Mouse (Mus musculus): ENCODE results near the gene Smc6. TPM values are rescaled to one million over a fixed set of nuclear protein-coding genes. Genes with fewer than 3 reads are reported as not detected.
A peak's percentile ranks its signal among the peaks of the same experiment; 100 is the strongest.

Gene Smc6
- polyA plus RNA-seq, 1 experiment from 2014 or later: 106 TPM

- H3K9ac ChIP-seq (ENCODE audit: low read length): no peak overlapping the region
- no peaks in the 10 kb centered on the region for H3K4me1 ChIP-seq (ENCODE audit: control insufficient read depth in 2 of 2, insufficient read depth in 2 of 2, low read length in 2 of 2)
- no peak overlapping the region for H3K4me3 ChIP-seq (ENCODE audit: control insufficient read depth in 1 of 2, insufficient read depth in 1 of 2, low read depth in 1 of 2, low read length in 2 of 2)
- no peak overlapping the region for H3K4me2 ChIP-seq (ENCODE audit: low read length)
- no peaks in the 10 kb centered on the region for H3K27me3 ChIP-seq (ENCODE audit: control insufficient read depth, insufficient read depth, low read length)
- no peaks in the 10 kb centered on the region for H3K36me3 ChIP-seq (ENCODE audit: control insufficient read depth, insufficient read depth, low read length)
- H3K9me3 ChIP-seq (ENCODE audit: control insufficient read depth, low read length): no peaks in the 10 kb centered on the region
- 53% methylated on average over 6 of the region's 6 CpGs for WGBS
- H3K27ac ChIP-seq (replicated peaks in 1 of 2; ENCODE audit: control insufficient read depth in 1 of 2, insufficient read depth in 1 of 2, low read depth in 2 of 2, low read length in 2 of 2): no peak overlapping the region
- ATAC-seq (ENCODE audit: insufficient number of reproducible peaks, insufficient read depth, low FRiP score, low read depth): no peak
Measured at GRCm38 (mm10) chr12:11364870-11365269, 99.2 kb downstream of the Smc6 start.

- Histone ChIP-seq H3K9ac (ENCODE audit: low read length) (no peak overlapping the region), H3K27me3 (ENCODE audit: control insufficient read depth, insufficient read depth, low read length) (no peaks in the 10 kb centered on the region), H3K4me2 (ENCODE audit: low read length) (no peak overlapping the region), H3K9me3 (ENCODE audit: control insufficient read depth, low read length) (no peaks in the 10 kb centered on the region), H3K4me3 (ENCODE audit: control insufficient read depth in 1 of 2, insufficient read depth in 1 of 2, low read depth in 1 of 2, low read length in 2 of 2) (no peak overlapping the region), H3K27ac (replicated peaks in 1 of 2; ENCODE audit: control insufficient read depth in 1 of 2, insufficient read depth in 1 of 2, low read depth in 2 of 2, low read length in 2 of 2) (no peak overlapping the region), H3K36me3 (ENCODE audit: control insufficient read depth, insufficient read depth, low read length) (no peaks in the 10 kb centered on the region), H3K4me1 (ENCODE audit: control insufficient read depth in 2 of 2, insufficient read depth in 2 of 2, low read length in 2 of 2) (no peaks in the 10 kb centered on the region)
- WGBS: 9% methylated on average over 3 of the region's 3 CpGs
- peak; percentile 61; the same call in 1 of the 2 replicates for ATAC-seq (ENCODE audit: insufficient number of reproducible peaks, insufficient read depth, low FRiP score, low read depth)
Measured at GRCm38 (mm10) chr12:11367099-11367765, 101.5 kb downstream of the Smc6 start.

Small RNAs within 50 kb of the gene (microRNA-seq; reads per million reads assigned to microRNA genes)
- gene Mir7675: not detected

Other genes starting within 250 kb of the Smc6 start
- gene Kcns3, start 114.8 kb upstream of the Smc6 start, polyA plus RNA-seq (2014; fragmentation: Nextera tagmentation; extraction: Ambion mirVana): 0.23 and 0.30 TPM in 2 replicates
- gene Msgn1, start 56.9 kb upstream of the Smc6 start, polyA plus RNA-seq (2014; fragmentation: Nextera tagmentation; extraction: Ambion mirVana): 0.35 and 0.47 TPM in 2 replicates
- gene Gen1, start 85 bp upstream of the Smc6 start, polyA plus RNA-seq (2014; fragmentation: Nextera tagmentation; extraction: Ambion mirVana): 6.1 and 11.2 TPM in 2 replicates
- gene Vsnl1, start 170.7 kb downstream of the Smc6 start, polyA plus RNA-seq (2014; fragmentation: Nextera tagmentation; extraction: Ambion mirVana): 13.4 and 31.9 TPM in 2 replicates
- 0.16 and 0.42 TPM in 2 replicates for gene Rad51ap2, start 190.2 kb downstream of the Smc6 start, polyA plus RNA-seq (2014; fragmentation: Nextera tagmentation; extraction: Ambion mirVana)